Mouse (Mus musculus): ENCODE measurements around the gene Tmem115. TPM values are rescaled to one million over a fixed set of nuclear protein-coding genes. Genes with fewer than 3 reads are reported as not detected.
A peak's percentile ranks its signal among the peaks of the same experiment; 100 is the strongest.
"Not testable (repeated sequence)": the region's sequence is repeated elsewhere in the genome, so short reads cannot be mapped to it uniquely, and the experiment has no call there.

Tmem115 gene
- polyA plus RNA-seq, 1 experiment from 2014 or later = 41.9 TPM

GRCm38 (mm10) chr9:107555701-107556100 is 22.0 kb downstream of the Tmem115 start:
- Histone ChIP-seq H3K27me3 (ENCODE audit: control insufficient read depth, insufficient read depth, low read length) (no peaks in the 10 kb centered on the region), H3K4me2 (replicated peaks; ENCODE audit: low read depth) (peak overlapping the region; percentile 83), H3K36me3 (ENCODE audit: control insufficient read depth, insufficient read depth, low read length) (peaks cover 25% of the 10 kb centered on the region), H3K4me1 (replicated peaks; ENCODE audit: control insufficient read depth, insufficient read depth) (peaks cover 21% of the 10 kb centered on the region), H3K4me3 (ENCODE audit: low read depth, low read length) (peak overlapping the region; percentile 69), H3K9ac (ENCODE audit: low read length) (peak overlapping the region; percentile 85), H3K27ac (replicated peaks) (peak overlapping the region; percentile 97), H3K9me3 (ENCODE audit: control insufficient read depth, low read length) (no peaks in the 10 kb centered on the region)
- DNase-seq (ENCODE audit: low spot score) (no peak), ATAC-seq (ENCODE audit: low FRiP score, low TSS enrichment) (no peak)
- TF ChIP-seq CTCF (IDR thresholded peaks at IDR 0.05; ENCODE audit: low read depth) (no peak), EP300 (optimal IDR thresholded peaks at IDR 0.05) (no peak)
- WGBS = 25% methylated on average over 2 of the region's 2 CpGs

GRCm38 (mm10) chr9:107556346-107556745 is 22.6 kb downstream of the Tmem115 start:
- TF ChIP-seq EP300 (optimal IDR thresholded peaks at IDR 0.05) = no peak
- H3K4me3 ChIP-seq (ENCODE audit: low read depth, low read length) = peak overlapping the region; percentile 69
- peak overlapping the region; percentile 97 for H3K27ac ChIP-seq (replicated peaks)
- ATAC-seq (ENCODE audit: low FRiP score, low TSS enrichment) = no peak
- peak overlapping the region; percentile 83 for H3K4me2 ChIP-seq (replicated peaks; ENCODE audit: low read depth)
- peaks cover 17% of the 10 kb centered on the region for H3K4me1 ChIP-seq (replicated peaks; ENCODE audit: control insufficient read depth, insufficient read depth)
- WGBS = 56% methylated on average over 3 of the region's 3 CpGs
- no peaks in the 10 kb centered on the region for H3K9me3 ChIP-seq (ENCODE audit: control insufficient read depth, low read length)
- peaks cover 28% of the 10 kb centered on the region for H3K36me3 ChIP-seq (ENCODE audit: control insufficient read depth, insufficient read depth, low read length)
- H3K9ac ChIP-seq (ENCODE audit: low read length) = peak overlapping the region; percentile 31; the same call in 1 of the 2 replicates
- DNase-seq (ENCODE audit: low spot score) = no peak
- H3K27me3 ChIP-seq (ENCODE audit: control insufficient read depth, insufficient read depth, low read length) = no peaks in the 10 kb centered on the region

GRCm38 (mm10) chr9:107563029-107563581 is 29.4 kb downstream of the Tmem115 start, which contains the start of gene Tusc2:
Gene Tusc2, plus strand, starts transcription at chr9:107563255.
- peak within 1 kb of the TSS; percentile 79 for H3K4me3 ChIP-seq (ENCODE audit: low read depth, low read length)
- TF ChIP-seq EP300 (optimal IDR thresholded peaks at IDR 0.05) = no peak
- no peak for TF ChIP-seq CTCF (IDR thresholded peaks at IDR 0.05; ENCODE audit: low read depth)
- no peaks in the 10 kb centered on the region for H3K27me3 ChIP-seq (ENCODE audit: control insufficient read depth, insufficient read depth, low read length)
- H3K4me2 ChIP-seq (replicated peaks; ENCODE audit: low read depth) = peak within 1 kb of the TSS; percentile 86
- peaks cover 6% of the 10 kb centered on the region; the same call in 1 of the 2 replicates for H3K4me1 ChIP-seq (replicated peaks; ENCODE audit: control insufficient read depth, insufficient read depth)
- peak within 1 kb of the TSS; percentile 82 for H3K9ac ChIP-seq (ENCODE audit: low read length)
- 1% methylated on average over 46 of the region's 46 CpGs for WGBS
- H3K9me3 ChIP-seq (ENCODE audit: control insufficient read depth, low read length) = no peaks in the 10 kb centered on the region
- H3K36me3 ChIP-seq (ENCODE audit: control insufficient read depth, insufficient read depth, low read length) = peaks cover 26% of the 10 kb centered on the region
- ATAC-seq (ENCODE audit: low FRiP score, low TSS enrichment) (peak; percentile 94), DNase-seq (ENCODE audit: low spot score) (peak; percentile 96)
- H3K27ac ChIP-seq (replicated peaks) = peak within 1 kb of the TSS; percentile 84

GRCm38 (mm10) chr9:107565556-107565955 is 31.8 kb downstream of the Tmem115 start:
- DNase-seq (ENCODE audit: low spot score); H3K4me3 ChIP-seq (ENCODE audit: low read depth, low read length); H3K4me2 ChIP-seq (replicated peaks; ENCODE audit: low read depth); ATAC-seq (ENCODE audit: low FRiP score, low TSS enrichment); H3K9me3 ChIP-seq (ENCODE audit: control insufficient read depth, low read length); H3K9ac ChIP-seq (ENCODE audit: low read length); H3K27me3 ChIP-seq (ENCODE audit: control insufficient read depth, insufficient read depth, low read length): not testable (repeated sequence)
- TF ChIP-seq CTCF (IDR thresholded peaks at IDR 0.05; ENCODE audit: low read depth) = peak; percentile 60
- 32% methylated on average over 5 of the region's 5 CpGs for WGBS
- peaks cover 14% of the 10 kb centered on the region for H3K4me1 ChIP-seq (replicated peaks; ENCODE audit: control insufficient read depth, insufficient read depth)
- peaks cover 10% of the 10 kb centered on the region for H3K36me3 ChIP-seq (ENCODE audit: control insufficient read depth, insufficient read depth, low read length)
- peak overlapping the region; percentile 71 for H3K27ac ChIP-seq (replicated peaks)

- ATAC-seq (ENCODE audit: low FRiP score, low TSS enrichment) (no peak), DNase-seq (ENCODE audit: low spot score) (peak; percentile 90)
- no peak overlapping the region for H3K4me3 ChIP-seq (ENCODE audit: low read depth, low read length)
- 42% methylated on average over 15 of the region's 15 CpGs for WGBS
- H3K4me1 ChIP-seq (replicated peaks; ENCODE audit: control insufficient read depth, insufficient read depth) = peaks cover 17% of the 10 kb centered on the region
- no peaks in the 10 kb centered on the region for H3K27me3 ChIP-seq (ENCODE audit: control insufficient read depth, insufficient read depth, low read length)
- no peak overlapping the region for H3K4me2 ChIP-seq (replicated peaks; ENCODE audit: low read depth)
- no peaks in the 10 kb centered on the region for H3K9me3 ChIP-seq (ENCODE audit: control insufficient read depth, low read length)
- H3K36me3 ChIP-seq (ENCODE audit: control insufficient read depth, insufficient read depth, low read length) = peaks cover 10% of the 10 kb centered on the region
- TF ChIP-seq EP300 (optimal IDR thresholded peaks at IDR 0.05) (no peak), CTCF (IDR thresholded peaks at IDR 0.05; ENCODE audit: low read depth) (peak; percentile 88)
- peak overlapping the region; percentile 86 for H3K27ac ChIP-seq (replicated peaks)
- no peak overlapping the region for H3K9ac ChIP-seq (ENCODE audit: low read length)
These were observed 32.4 kb downstream of the Tmem115 start for GRCm38 (mm10) chr9:107566041-107566709.

GRCm38 (mm10) chr9:107566855-107567254 is 33.1 kb downstream of the Tmem115 start:
- no peak overlapping the region for H3K4me2 ChIP-seq (replicated peaks; ENCODE audit: low read depth)
- H3K27me3 ChIP-seq (ENCODE audit: control insufficient read depth, insufficient read depth, low read length) = no peaks in the 10 kb centered on the region
- DNase-seq (ENCODE audit: low spot score) = no peak
- no peak overlapping the region for H3K9ac ChIP-seq (ENCODE audit: low read length)
- peaks cover 4% of the 10 kb centered on the region; the same call in 1 of the 2 replicates for H3K36me3 ChIP-seq (ENCODE audit: control insufficient read depth, insufficient read depth, low read length)
- TF ChIP-seq EP300 (optimal IDR thresholded peaks at IDR 0.05) (no peak), CTCF (IDR thresholded peaks at IDR 0.05; ENCODE audit: low read depth) (peak; percentile 27)
- H3K4me3 ChIP-seq (ENCODE audit: low read depth, low read length) = no peak overlapping the region
- H3K27ac ChIP-seq (replicated peaks) = peak overlapping the region; percentile 86
- 48% methylated on average over 3 of the region's 3 CpGs for WGBS
- ATAC-seq (ENCODE audit: low FRiP score, low TSS enrichment) = peak; percentile 11
- H3K9me3 ChIP-seq (ENCODE audit: control insufficient read depth, low read length) = no peaks in the 10 kb centered on the region
- peaks cover 17% of the 10 kb centered on the region for H3K4me1 ChIP-seq (replicated peaks; ENCODE audit: control insufficient read depth, insufficient read depth)
